Mouse (Mus musculus): ENCODE data around the gene 4930402H24Rik.

DNA sequence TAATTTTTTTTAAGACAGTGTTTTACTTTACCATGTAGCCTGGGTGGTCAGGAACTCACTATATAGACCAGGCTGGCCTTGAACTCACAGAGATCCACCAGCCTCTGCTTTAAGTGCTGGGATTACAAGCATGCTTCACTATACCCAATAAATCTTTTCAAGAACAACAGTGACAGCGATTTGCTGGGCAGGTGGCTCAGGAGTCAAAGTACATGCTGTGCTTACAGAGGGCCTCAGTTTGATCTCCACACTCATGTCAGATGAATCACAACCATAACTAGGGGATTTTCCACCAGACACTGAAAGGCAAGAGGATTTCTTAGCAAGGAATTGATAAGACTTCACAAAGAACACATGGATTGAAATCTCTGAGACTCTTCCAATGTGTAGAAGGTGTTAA, 126.3 kb downstream of the 4930402H24Rik start:
- TF ChIP-seq CTCF (conservative IDR thresholded peaks at IDR 0.05; ENCODE audit: low read length) (no peak), NANOG (IDR thresholded peaks at IDR 0.05; ENCODE audit: borderline replicate concordance, low read length) (no peak), POU5F1 (IDR thresholded peaks at IDR 0.05; ENCODE audit: borderline replicate concordance, low read length) (no peak)
